Mouse (Mus musculus): ENCODE measurements around the gene 4930433I11Rik. TPM values are rescaled to one million over a fixed set of nuclear protein-coding genes. Genes with fewer than 3 reads are reported as not detected.
"Not testable (repeated sequence)": the region's sequence is repeated elsewhere in the genome, so short reads cannot be mapped to it uniquely, and the experiment has no call there.

Gene 4930433I11Rik
- not detected in 2 replicates for polyA plus RNA-seq (2015; fragmentation: Nextera tagmentation; extraction: Ambion mirVana)

DNA sequence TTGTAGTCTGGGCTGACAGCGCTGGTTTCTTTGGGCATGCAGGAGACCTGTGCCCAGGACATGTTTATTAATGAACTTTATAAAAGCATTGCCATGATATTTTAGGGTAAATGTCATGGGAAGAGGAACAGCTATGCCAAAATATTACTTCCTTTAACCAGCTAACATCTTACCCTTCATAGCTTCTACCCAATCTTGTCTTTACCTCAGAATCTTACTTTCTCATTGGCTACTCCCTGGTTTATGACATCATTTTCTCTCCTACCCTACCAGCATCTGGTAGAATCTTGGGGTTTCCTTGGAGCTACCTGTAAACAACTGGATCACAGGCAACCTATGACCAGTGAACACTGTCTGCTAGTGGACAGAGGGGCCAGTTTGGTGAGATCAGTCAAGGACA lies at the start of gene 4930433I11Rik:
Gene 4930433I11Rik (plus strand): TSS at position 301 of the 400 bp plus-strand sequence.
- 86% methylated on average over 1 of the region's 1 CpGs for WGBS

DNA sequence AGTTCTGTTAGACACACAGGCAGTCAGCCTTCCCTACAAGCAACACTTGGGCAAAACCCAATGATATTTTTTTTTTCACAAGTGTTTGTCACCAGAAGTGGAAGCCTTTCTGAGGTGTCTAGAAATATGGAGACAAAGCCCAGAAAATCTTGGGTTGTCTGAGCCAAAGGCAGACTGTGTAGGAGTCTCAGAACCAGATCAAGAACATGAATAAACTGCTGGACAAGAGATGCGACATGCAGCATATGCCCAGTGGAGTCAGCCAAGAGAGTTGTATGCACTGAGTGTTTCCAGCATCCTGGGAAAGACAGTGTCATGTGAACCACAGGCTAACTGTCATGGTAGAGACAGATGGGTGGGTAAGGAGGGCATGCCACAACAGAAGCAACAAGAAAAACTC lies 48.0 kb upstream of the 4930433I11Rik start:
- Histone ChIP-seq H3K4me3 (no peak overlapping the region), H3K9me3 (no peaks in the 10 kb centered on the region), H3K27me3 (no peaks in the 10 kb centered on the region), H3K9ac (no peak overlapping the region), H3K27ac (no peak overlapping the region), H3K4me1 (no peaks in the 10 kb centered on the region), H3K4me2 (replicated peaks) (no peak overlapping the region), H3K36me3 (no peaks in the 10 kb centered on the region)
- ATAC-seq (ENCODE audit: low FRiP score, low read depth): no peak
- 83% methylated on average over 1 of the region's 1 CpGs for WGBS

More for the DNA sequence above, at the start of gene 4930433I11Rik:
- H3K4me2 ChIP-seq (replicated peaks): no peak within 1 kb of the TSS
- no peaks in the 10 kb centered on the region for H3K36me3 ChIP-seq
- H3K9ac ChIP-seq: no peak within 1 kb of the TSS
- no peaks in the 10 kb centered on the region for H3K27me3 ChIP-seq
- no peak within 1 kb of the TSS for H3K4me3 ChIP-seq
- H3K9me3 ChIP-seq: no peaks in the 10 kb centered on the region
- no peak within 1 kb of the TSS for H3K27ac ChIP-seq
- no peak for ATAC-seq (ENCODE audit: low FRiP score, low read depth)
- no peaks in the 10 kb centered on the region for H3K4me1 ChIP-seq

DNA sequence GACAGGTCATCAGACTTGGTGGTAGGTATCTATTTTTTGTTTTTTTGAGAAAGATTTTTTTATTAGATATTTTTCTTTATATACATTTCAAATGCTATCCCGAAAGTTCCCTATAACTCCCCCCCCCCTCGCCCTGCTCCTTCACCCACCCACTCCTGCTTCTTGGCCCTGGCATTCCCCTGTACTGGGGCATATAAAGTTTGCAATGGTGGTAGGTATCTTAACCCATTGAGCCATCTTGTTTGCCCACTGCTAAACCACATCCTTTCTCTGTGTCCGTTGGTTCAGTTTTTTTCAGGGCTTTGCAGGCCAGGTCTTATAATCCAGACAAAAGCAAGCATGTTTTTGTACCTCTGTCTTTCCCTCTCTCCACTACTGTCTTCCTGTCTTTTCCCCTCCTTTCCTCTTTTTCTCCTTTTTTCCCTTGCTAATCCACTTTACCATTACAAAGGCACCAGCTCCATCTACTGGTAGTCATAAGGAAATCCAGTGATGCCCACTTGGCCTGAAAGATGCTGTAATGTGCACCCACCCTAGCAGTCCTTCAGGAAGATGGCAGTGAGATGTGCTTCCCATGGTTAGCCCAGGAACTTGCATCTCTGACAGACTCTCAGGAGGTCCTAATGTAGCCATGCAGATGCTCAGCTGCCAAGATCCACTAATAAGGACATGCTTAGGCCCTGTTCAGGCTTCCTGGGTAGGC lies 45.0 kb upstream of the 4930433I11Rik start:
- no peak overlapping the region for H3K9ac ChIP-seq
- 54% methylated on average over 3 of the region's 3 CpGs for WGBS
- H3K4me1 ChIP-seq: no peaks in the 10 kb centered on the region
- H3K4me2 ChIP-seq (replicated peaks): no peak overlapping the region
- H3K27ac ChIP-seq: no peak overlapping the region
- H3K4me3 ChIP-seq: no peak overlapping the region
- no peaks in the 10 kb centered on the region for H3K9me3 ChIP-seq
- no peaks in the 10 kb centered on the region for H3K27me3 ChIP-seq
- no peak for ATAC-seq (ENCODE audit: low FRiP score, low read depth)
- H3K36me3 ChIP-seq: no peaks in the 10 kb centered on the region

GRCm38 (mm10) chr7:41032419-41032818 lies 45.1 kb downstream of the 4930433I11Rik start, which contains the start of gene Gm4884:
Gene Gm4884, plus strand, starts transcription at chr7:41032719.
- H3K9ac ChIP-seq; H3K4me1 ChIP-seq; H3K4me2 ChIP-seq (replicated peaks); H3K27ac ChIP-seq; H3K9me3 ChIP-seq; H3K27me3 ChIP-seq; ATAC-seq (ENCODE audit: low FRiP score, low read depth); H3K4me3 ChIP-seq; H3K36me3 ChIP-seq: not testable (repeated sequence)
- 83% methylated on average over 1 of the region's 1 CpGs for whole genome bisulfite sequencing

DNA sequence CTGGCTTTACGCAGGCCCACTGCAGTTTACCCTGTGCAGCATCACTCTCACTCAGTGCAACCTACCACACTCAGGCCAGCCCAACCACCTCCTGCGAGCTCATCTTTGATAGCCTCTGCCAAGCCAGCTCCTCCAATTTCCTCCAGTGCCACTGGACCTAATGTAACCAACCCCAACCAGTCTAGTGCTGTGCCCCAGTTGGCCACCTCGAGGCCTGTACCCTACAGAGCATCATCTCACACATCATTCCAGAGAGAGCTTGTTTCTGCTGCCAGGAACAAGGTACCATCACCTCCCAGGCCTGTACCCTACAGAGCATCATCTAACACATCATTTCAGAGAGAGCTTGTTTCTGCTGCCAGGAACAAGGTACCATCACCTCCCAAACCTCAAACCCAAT lies 56.7 kb downstream of the 4930433I11Rik start:
- not testable (repeated sequence) for H3K4me3 ChIP-seq; ATAC-seq (ENCODE audit: low FRiP score, low read depth)
- 70% methylated on average over 3 of the region's 3 CpGs for WGBS

More for the DNA sequence above, 56.7 kb downstream of the 4930433I11Rik start:
- H3K36me3 ChIP-seq; H3K4me1 ChIP-seq; H3K27ac ChIP-seq; H3K9ac ChIP-seq; H3K27me3 ChIP-seq; H3K4me2 ChIP-seq (replicated peaks): not testable (repeated sequence)
- H3K9me3 ChIP-seq: peaks cover 21% of the 10 kb centered on the region

Other genes starting within 250 kb of the 4930433I11Rik start
- gene Vstm2b, start 89.2 kb upstream of the 4930433I11Rik start, polyA plus RNA-seq (2015; fragmentation: Nextera tagmentation; extraction: Ambion mirVana): 7.6 and 8.2 TPM in 2 replicates
- not detected in 2 replicates for gene Gm4884, start 45.2 kb downstream of the 4930433I11Rik start, polyA plus RNA-seq (2015; fragmentation: Nextera tagmentation; extraction: Ambion mirVana)
- gene Gm5592, start 166.3 kb downstream of the 4930433I11Rik start, polyA plus RNA-seq (2015; fragmentation: Nextera tagmentation; extraction: Ambion mirVana): not detected in 2 replicates

Measured in limb, embryonic 13.5 days (tissue).